Mouse (Mus musculus): ENCODE measurements around the gene Gdf11.

Gene Gdf11

DNA sequence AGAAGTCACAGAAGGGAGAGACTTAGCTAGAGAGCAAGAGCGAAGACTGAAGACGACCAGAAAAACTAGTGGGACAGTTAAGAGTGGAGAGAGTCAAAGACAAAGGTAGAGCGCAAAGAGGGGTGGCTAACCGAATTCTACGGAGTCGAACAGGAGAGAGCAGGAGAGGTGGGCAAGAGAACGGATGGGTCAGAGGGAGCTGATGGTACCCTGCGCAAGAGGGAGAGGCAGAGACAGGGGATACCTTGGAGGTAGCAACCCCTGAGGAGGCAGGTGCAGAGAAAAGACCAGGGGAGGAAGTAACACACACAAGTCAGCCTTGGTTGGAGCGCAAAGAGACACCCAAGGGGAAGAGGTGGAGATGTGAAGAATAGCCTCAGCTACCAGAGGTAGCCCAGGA lies 728 bp upstream of the Gdf11 start:
- DNase-seq, result no peak

DNA sequence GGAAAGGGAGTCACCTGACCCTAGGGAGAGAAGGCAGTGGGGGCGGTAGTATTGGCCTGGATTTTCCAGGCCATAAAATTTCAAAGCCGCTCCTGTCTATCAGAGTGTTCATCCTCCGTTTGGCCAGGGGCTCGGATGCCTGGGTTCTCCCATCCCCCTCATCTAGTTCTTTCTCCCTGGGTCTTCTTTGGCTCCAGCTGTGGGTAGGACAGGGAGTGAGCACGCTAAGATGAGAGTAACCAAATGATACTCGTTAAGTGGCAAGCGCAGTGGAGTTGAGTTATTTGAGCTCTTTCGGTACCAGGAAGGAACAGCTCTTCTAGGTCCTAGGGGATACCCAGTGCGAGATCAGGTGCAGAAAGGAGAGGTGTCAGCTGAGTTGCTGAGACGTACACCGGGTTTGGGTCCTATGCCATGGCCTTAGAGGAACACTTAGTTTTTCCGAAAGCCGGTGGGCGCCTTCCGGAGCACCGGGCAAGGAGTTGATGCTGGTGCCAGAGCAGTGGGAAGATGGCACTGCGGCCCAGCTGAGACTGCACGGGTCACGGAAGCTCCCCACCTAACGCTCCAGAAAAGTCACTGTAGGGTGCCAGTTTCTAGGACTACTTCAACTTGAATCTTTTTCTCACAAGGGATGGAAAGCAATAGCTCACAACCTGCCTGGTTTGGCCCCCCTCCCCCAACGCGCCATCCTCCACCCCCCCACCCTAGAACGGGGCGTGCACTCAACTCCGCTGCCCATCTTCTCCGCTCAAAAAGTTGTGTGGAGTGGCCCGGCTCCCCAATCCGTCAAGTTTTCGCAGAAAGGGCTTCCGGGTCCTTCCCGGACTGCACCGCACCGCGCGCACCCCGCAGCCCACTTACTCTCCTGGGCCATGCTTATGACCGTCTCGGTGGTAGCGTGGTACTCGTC lies 879 bp downstream of the Gdf11 start:
- no peak for DNase-seq

DNA sequence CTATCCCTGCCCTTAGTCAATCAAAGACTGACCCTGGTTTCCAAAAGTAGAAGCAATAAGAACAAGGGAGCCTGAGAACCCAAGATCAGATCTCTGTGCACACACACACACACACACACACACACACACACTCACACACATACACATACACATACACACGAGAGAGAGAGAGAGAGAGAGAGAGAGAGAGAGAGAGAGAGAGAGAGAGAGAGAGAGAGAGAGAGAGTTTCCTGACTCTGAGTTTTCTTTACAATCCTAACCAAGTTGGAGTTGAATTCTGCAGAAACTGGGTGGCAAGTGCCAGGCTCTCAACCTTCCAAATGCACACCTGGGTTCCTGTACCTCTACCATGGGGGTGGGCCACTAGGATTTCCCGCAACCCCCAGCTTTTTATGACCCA lies 1.7 kb downstream of the Gdf11 start:
- no peak for DNase-seq

DNA sequence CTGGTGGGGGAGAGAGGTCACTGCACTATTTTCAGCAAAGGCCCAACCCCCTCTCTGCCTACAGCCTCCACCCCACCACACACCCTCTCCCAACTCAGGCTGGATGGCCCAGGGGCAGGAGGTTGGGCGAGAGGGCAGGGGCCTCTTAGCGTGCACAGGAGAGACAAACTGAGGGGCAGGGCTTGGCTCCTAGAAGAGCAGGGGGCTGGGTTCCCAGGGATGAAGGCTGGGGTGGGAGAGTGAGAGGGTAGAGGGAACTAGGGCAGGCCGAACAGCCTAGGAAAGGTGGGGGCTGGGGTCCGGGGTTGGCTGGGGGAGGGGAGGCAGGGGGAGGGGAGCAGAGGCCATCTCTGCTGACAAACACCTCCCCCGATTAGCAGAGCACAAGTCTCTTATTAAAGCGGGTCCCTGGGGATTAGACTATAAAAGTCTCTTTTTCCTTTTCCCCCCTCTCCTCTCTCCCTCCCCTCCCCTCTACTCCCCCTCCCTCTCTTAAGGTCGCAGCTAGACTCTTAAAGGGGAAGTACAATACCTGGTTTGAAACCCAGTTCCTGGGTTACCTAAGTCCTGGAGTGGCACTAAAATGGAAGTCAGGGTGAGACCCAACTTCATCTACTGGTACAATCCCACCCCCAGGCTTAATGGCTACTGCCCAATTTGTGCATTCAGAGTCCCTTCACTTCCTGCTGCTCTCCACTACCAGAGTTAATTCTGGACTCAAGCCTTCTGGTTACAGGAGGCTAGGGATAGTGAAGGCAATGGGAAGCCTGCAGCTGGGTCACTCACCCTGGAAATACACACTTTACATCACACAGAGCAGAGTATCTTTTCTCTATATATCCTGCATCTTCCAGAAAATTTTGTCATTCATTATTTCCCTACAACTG lies 2.3 kb downstream of the Gdf11 start:
- no peak for DNase-seq

DNA sequence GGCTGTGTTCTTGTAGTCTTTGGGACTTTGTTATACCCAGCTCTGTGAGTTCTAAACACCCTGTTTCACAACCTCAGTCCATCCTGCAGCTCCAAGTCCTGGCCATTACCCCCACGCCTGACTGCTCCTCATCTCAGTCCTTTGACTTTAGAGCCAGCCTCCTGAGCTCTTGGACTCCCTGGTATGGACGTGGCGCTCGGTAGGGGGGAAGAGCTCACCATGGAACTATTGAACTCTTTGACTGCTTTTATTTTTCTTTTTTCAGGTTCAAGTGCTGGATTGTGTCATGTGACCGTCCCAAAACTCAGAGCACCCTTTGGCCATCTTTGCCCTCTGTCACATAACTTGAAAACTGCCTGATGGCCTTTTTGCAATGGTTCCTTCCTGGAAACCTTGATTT lies 9.5 kb downstream of the Gdf11 start:
- no peak for DNase-seq

DNA sequence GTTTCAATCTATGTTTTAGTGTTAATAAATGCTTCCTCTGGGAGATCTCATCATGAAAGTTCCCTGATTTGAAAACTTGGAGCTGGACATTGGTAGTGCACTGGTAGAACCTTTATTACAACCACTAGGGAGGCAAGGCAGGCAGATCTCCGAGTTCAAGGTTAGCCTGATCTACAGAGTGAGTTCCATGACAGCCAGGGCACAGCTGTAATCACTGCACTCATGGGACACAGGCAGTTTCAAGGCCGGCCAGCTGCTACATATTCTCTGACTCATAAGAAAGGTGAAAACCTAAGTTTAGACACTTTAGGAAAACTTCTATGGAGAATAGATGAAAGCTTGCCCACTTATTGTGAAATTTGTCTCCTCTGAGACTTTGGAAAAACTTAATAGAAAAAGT lies 12.7 kb downstream of the Gdf11 start:
- no peak for DNase-seq

DNA sequence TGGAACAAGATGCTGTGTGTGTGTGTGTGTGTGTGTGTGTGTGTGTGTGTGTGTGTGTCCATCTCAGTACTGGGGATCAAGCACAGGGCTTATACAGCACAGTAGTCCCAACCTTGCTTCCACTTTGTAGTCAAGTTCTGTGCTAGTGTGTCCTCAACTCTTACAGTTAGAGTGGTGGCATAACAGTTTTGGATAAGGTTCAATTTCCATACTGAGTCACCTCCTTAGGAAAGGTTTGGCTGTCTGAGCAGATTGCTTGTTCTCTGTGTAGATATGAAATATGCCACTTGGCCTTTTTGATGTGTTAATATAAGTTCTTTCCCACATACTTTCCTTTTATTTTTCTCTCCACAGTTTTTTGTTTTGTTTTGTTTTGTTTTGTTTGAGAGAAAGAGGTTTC lies 13.2 kb downstream of the Gdf11 start:
- DNase-seq, result no peak

DNA sequence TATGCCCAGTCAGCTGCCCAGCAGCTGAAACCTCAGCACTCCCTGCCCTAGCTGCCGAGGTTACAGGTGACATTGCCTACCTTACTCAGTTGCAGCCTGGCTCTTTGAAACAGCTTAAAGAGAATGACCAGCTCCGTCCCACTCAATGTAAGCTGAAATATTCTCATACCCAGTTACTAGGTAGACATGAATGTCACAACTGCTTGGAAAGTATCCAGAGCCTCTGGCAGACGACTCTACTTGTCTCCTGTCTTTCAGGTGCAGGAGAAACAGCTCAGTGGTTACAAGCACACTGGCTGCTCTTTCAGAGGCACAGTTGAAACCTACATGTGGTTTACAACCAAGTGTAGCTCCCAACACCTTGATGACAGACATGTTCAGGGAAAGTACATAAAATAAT lies 21.2 kb downstream of the Gdf11 start:
- DNase-seq, result no peak

DNA sequence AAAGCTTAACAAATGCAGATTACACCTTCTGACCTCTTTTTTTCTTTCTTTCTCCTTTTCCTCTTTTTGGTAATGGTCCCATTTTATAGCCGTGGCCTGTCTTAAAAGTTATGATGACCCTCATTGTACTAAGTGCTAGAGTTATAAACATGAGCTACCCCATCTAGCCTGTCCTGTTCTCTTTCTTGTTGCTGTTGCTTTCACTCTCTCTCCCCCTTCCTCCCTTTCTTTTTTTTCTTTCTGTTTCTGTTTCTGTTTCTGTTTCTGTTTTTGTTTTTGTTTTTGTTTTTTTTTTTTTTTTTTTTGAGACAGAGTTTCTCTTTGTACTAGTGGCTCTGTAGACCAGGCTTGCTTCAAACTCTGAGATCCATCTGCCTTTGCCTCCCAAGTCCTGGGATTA lies 25.0 kb downstream of the Gdf11 start:
- no peak for DNase-seq

DNA sequence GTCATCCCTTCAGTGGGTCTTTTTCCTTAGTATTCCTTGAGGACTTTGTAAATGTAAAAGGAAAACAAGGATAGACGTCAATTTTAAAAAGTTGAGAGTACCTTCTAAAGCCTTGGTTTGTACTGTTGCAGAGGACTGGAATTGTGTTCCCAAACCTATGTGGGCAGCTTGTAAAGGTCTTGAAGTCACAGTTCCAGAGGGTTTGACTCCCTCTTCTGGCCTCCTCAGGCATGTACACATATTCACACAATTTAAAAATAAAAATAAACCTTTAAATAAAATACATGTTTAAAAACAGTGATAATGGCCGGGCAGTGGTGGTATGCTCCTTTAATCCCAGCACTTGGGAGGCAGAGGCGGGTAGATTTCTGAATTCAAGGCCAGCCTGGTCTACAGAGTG lies 25.5 kb downstream of the Gdf11 start:
- DNase-seq, result no peak

DNA sequence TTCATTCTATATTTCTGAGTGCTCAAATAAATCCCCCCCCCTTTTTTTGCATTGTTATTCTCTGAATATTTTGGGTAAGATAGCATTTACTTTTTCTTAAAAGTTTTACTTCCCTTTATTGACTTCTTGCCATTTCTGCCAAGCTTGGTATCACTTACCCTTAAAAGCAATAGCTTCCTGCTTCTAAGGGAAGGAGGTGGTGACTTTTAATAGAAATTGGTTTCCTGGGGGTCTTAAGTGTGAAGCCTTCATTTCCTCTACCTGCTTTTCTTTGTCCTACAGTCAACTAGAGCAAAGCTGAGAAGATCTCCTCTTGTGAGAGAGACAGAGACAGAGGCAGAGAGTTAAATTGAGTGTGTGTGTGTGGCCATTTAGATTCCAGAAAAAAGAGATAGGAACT lies 30.3 kb downstream of the Gdf11 start:
- no peak for DNase-seq

DNA sequence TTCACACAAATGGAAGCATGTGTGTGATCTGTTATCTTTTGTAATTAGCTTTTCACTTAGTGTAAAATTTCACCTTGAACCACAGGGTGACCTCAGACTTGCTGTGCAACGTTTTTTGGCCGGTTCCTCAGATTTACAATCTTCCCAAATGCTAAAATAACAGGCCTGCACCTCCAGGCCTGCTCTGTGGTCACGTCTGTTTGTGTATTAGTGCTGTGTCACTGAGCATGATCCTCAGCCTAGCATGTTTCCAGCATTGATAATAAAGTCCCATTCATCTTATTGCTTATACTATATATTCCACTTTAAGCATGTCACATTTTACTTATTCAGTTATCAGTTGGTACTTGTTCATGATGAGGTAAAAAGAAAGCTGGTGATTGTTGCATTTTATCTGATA lies 41.2 kb downstream of the Gdf11 start:
- DNase-seq, result no peak

DNA sequence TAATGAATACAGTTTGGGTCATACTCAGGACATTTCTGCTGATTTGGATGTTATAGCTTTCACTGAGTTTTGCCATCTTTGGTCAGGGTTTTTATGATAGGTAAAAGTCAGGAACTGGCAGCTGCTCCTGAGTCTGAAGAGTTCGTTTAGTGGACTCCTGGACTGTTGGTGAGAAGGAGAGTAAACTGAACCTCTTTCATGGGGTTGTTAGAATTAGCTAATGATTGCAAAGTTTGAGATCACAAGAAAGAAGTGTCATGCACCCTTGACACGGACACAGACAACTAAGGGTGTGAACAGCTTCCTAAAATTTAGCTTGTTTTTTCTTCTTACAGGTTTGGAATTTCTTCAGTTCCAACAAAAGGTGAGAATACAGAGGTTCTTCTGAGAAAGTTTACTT lies 43.1 kb downstream of the Gdf11 start:
- no peak for DNase-seq

DNA sequence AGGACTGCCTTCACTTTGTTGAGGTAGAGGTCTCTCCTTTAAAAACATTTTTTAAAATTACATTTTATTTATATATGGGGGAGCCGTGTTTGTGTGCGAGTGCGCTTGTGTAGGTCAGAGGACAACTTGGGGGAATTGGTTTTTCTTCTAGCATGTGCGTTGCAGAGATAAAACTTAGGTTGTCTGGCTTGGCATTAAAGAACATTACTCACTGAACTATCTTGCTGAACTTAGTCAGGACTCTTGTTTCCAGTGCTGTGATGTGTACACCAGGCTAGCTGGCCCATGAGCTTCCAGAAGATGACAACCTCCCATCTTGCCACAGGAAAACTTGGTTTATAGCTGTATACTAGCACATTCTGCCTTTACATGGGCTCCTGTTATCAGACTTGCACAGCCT lies 44.9 kb downstream of the Gdf11 start:
- DNase-seq, result no peak

DNA sequence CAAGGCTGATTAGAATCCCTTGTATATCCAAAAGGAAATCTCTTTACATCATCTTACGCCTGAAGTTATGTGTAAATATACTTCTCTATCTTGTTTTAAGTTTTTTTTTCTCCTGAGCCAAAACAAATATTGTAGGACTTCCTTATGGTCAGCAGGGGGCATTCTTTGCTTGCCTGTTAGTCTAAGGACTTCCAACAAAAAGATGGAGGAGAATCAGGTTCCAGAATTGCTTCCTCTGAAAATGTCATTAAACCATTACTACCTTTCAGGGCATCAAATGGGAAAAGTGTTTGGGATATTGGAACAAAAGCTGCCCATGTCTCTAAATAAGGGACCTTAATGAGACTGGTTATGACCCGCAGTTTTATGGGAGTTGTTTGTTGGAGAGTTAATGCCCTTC lies 46.0 kb downstream of the Gdf11 start:
- no peak for DNase-seq

DNA sequence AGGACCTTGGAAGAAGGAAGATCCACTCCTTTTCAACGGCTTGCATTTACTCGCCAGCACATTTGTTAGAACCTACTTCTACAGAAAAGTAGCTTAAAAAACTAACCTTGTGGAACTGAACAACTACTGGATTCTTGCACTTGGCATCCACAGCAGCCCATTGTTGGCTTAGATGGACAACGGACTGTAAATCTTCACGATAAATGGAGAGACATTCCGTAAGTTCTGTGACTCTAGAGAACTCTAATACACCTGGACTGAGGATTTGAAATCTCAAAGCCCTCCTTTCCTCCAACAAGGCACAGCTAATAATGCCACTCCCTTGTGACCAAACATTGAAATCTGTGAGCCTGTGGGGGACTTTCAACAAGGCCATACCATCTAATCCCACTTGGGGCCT lies 48.3 kb downstream of the Gdf11 start:
- DNase-seq, result no peak

DNA sequence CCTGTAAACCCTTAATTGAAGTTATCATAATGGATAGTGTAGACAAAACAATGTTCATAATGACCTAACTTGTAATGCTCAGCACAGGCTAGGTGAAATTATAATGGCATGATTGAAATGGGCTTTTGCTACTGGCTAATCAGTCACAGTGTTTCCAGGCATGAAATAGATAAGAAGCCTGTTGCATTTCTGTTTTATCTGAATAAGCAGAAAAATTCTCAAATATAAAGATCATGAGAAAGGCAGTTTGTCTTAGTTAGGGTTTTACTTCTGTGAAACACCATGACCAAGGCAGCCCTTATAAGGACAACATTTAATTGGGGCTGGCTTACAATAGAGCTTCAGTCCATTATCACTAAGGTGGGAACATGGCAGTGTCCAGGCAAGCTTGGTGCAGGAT lies 50.9 kb downstream of the Gdf11 start:
- DNase-seq, result no peak

DNA sequence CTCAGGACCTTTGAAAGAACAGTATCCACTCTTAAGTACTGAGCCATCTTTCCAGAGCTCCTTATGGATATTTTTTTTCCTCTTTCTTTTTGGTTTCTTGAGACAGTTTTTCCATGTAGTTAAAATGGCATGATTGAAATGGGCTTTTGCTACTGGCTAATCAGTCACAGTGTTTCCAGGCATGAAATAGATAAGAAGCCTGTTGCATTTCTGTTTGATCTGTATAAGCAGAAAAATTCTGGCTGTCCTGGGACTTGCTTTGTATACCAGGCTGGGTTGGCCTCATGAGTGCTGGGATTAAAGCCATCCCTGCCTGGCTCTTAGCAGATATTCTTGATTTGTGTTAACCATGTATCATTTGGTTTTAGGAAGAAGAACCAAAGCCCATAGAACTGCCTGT lies 52.1 kb downstream of the Gdf11 start:
- no peak for DNase-seq

DNA sequence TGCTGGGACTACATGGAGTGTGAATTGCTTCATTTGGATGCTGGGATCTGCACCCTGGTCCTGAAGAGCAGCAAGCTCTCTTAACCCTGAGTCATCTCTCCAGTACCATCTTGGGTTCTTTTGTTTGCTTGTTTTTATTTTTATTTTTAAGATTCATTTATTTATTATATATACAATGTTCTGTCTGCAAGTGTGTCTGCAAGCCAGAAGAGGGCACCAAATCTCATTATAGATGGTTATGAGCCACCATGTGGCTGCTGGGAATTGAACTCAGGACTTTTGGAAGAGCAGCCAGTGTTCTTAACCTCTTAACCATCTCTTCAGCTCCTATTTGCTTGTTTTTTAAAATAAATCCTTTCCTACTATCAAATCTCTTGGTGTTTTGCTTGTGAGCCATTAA lies 54.1 kb downstream of the Gdf11 start:
- DNase-seq, result no peak

All from kidney, adult 18-20 months (tissue).